Mouse (Mus musculus) gastrocnemius, postnatal 4 days (tissue): ENCODE data around the gene 4933427D14Rik. TPM values are rescaled to one million over a fixed set of nuclear protein-coding genes. Genes with fewer than 3 reads are reported as not detected.

ENCODE experiments used
- DNase-seq, 2 experiments: peaks; one replicate each; pipeline ENCODE4 v3.0.0; 2021 to 2022; ENCODE audit warnings: low spot score in 2 of 2, mixed read lengths in 2 of 2
- long read RNA-seq, 2 experiments: library from polyadenylated mRNA; stranded (forward); transcript quantifications; one replicate each; pipeline ENCODE4 v2.0.0; 2021
- total RNA-seq, 2 experiments: library from RNA; stranded (reverse); gene quantifications; 2 replicates each; pipeline ENCODE4 v1.2.3; 2021

The 4933427D14Rik gene
- 1 to 10 TPM; 4.7 to 5.9 TPM for total RNA-seq
- long read RNA-seq, experiment 1, partial matches to known transcripts = 0 of 2 reads
- long read RNA-seq, experiment 1, other reads (novel, unspliced or antisense) = 2 of 2 reads
- long read RNA-seq, experiment 2, partial matches to known transcripts = 1 of 2 reads
- long read RNA-seq, experiment 2, other reads (novel, unspliced or antisense) = 1 of 2 reads

- peak; percentile 76 to 87 for DNase-seq
Measured at GRCm38 (mm10) chr11:72207204-72207833, at the start of gene 4933427D14Rik, which contains the start of gene Txndc17. TSS of gene 4933427D14Rik (minus strand) at chr11:72207459. TSS of gene Txndc17 (plus strand) at chr11:72207547.

DNA sequence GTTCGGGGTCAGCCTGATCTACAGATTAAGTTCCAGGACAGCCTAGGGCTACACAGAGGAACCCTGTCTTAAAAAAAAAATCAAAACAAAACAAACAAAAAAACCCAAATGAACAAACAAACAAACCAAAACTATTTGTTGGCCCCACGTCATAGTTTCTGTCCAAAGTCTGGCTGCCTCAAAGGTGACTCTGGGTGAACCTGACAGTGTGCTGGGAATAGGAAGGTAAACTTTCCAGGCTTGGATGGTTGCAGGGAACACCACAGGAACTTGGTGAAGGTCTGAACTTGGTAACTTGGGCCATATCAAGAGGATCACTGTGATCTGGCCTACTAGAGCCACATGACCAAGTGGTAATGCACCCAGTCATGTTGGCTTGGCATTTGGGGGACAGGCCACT, 49.2 kb upstream of the 4933427D14Rik start:
- no peak for DNase-seq

DNA sequence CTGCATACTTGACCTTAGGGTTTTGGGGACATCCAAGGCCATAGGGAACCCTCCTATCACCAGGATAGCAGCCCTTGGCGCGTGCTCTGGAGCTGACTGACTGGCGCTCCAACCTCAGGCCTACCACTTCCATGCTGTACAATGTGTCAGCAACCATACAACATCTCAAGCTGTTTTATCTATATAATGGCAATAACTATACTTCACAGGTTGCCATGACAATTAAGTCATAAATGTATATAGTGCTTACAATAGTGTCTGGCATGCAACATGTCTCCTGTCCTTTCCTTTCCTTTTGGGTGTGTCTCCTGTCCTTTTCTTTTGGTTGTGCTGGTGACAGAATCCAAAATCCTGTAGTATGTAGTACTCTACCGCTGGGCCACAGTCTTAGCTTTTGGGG, 48.4 kb upstream of the 4933427D14Rik start:
- no peak for DNase-seq

GRCm38 (mm10) chr11:72245196-72245753, 38.0 kb upstream of the 4933427D14Rik start:
- no peak for DNase-seq

- DNase-seq = no peak
Measured at GRCm38 (mm10) chr11:72240062-72240860, 33.0 kb upstream of the 4933427D14Rik start.

GRCm38 (mm10) chr11:72234013-72234412, 26.8 kb upstream of the 4933427D14Rik start:
- peak; percentile 29 to 64 for DNase-seq

GRCm38 (mm10) chr11:72232991-72233390, 25.7 kb upstream of the 4933427D14Rik start:
- no peak for DNase-seq

DNA sequence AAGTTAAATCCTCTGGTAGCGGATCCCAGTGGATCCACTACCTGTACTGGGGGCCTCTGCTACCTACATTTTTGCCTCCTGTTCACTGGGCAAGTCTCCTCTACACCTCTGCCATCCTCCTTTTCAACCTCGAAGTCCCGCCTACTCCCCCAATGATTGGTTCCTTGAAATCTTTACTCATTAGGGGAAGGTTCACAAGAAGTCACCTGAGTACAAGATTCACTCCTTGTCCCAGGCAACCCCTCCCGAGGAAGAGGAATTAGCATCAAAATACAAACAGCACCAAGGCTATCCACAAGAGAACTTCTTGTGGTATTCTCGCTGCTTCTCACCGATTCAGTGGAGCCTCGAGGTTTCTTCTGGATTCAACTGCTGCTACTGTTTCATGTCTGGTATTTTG, 24.8 kb upstream of the 4933427D14Rik start:
- DNase-seq = no peak

GRCm38 (mm10) chr11:72228513-72228912, 21.3 kb upstream of the 4933427D14Rik start:
- DNase-seq = no peak

- DNase-seq = no peak
Measured at GRCm38 (mm10) chr11:72226901-72227300, 19.6 kb upstream of the 4933427D14Rik start.

DNA sequence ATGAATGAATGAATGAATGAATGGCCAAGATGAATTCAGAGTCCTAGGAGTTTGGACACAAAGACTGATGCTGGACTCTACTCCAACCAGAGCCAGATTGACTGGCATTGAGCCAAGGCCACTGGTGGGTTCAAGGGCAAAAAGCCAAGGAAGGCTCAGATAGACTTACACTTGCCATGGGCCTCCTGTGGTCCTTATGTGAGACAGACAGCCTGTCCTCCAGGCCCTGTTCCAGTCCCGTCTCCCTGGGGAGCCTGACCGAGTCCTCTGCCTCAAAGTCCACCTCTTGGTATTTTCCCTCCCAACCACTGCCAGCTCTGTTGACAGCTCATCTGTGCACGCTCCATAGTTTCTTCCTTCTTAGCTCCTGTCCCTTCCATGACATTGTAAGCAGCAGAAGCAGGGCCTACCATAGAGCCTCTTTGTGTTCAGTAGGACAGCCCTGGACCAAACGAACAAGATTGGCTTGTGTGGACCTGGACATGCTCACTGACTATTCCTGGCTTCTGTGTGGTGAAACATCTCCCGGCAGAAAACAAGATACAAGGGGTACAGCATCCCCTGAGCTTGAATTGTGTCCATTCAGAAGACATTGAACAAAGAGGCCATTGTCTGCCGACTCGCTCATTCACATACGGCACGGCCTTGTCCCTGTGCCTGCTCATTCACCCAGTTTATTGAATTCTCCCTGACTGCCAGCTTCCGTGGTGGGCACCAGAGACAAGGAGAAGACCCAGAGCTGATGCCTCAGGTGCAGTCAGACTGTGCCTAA, 18.9 kb upstream of the 4933427D14Rik start:
- DNase-seq = no peak

DNA sequence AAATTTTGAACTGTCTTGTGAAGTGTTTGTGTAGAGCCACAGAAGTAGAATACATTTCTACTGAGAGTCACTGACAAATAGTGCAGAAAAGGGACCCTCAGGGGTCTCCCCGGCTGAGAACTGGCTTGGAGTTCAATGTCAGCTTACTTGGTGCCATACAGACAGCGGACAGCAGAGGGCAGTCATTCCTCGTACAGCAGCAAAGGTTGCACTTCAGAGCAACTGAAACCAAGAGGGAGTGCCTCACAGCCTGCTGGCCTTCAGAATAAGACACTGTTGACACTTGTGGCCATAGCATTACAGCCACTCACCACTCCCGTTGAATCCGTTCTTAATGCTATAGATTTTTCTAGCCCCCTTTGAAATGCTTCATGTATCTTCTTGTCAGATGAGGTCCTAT, 17.6 kb upstream of the 4933427D14Rik start:
- peak; percentile 60 to 72 for DNase-seq

- DNase-seq = no peak
Measured at GRCm38 (mm10) chr11:72223414-72223813, 16.2 kb upstream of the 4933427D14Rik start.

DNA sequence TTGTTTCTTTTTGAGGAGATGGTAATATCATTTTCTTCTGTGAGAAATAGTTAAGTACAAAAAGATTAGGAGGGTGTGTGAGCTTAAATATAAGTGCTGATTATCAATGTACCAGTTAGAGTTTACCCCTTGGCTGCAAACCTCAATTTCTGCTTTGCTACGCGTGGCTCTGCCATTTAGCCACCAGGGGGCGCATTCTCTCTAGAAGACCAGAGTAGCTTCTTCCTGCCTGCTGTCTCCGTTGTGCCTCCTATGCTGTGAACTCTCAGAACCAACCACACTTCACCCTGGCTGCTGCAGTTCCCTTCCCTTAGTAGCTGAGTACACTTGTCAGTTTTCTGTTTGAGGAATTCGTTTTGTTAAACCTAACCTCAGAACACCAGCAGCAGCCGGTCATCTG, 14.0 kb upstream of the 4933427D14Rik start:
- DNase-seq = peak; percentile 41 to 73

DNA sequence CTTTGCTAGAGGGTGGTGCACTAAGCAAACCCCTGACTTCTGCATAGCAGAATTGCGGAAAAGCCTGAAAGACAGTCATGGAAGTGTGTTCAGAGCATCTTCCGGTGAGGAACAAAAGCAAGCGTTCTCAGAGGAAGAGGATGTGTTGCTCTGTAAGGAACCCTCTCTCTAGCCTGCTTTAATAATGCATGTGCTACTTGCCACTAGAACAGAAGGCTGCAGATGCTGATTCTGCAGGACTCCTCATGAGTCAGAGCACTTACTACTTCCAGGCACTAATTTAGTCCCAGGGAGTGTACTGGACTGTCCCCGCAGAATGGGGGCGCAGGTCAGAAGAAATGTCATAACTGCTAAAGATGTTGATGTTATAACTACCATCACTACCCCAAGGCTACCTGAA, 9.9 kb upstream of the 4933427D14Rik start:
- no peak for DNase-seq

DNA sequence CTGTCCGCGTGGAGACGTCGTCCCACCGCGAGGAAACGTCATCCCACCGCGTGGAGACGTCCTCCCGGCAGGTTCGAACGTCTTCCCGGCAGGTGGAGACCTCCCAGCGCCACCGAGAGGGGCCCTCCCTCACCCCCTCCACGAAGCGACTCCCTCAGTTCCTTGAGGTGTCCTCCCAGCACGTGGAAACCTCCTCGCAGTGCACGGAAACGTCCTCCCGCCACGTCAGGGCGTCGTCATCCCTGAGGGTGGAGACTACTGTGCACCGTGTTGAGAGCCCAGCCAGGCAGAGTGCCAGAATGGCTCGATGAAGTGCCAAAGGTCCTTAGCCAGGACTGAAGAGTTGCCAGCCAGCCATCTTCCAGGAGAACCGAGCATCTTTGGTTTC, 8.1 kb upstream of the 4933427D14Rik start, which contains the start of gene Med31:
Gene Med31, minus strand, starts transcription at position 183 of the 388 bp plus-strand sequence.
- peak in 1 of 2 experiments; percentile 70 for DNase-seq

DNA sequence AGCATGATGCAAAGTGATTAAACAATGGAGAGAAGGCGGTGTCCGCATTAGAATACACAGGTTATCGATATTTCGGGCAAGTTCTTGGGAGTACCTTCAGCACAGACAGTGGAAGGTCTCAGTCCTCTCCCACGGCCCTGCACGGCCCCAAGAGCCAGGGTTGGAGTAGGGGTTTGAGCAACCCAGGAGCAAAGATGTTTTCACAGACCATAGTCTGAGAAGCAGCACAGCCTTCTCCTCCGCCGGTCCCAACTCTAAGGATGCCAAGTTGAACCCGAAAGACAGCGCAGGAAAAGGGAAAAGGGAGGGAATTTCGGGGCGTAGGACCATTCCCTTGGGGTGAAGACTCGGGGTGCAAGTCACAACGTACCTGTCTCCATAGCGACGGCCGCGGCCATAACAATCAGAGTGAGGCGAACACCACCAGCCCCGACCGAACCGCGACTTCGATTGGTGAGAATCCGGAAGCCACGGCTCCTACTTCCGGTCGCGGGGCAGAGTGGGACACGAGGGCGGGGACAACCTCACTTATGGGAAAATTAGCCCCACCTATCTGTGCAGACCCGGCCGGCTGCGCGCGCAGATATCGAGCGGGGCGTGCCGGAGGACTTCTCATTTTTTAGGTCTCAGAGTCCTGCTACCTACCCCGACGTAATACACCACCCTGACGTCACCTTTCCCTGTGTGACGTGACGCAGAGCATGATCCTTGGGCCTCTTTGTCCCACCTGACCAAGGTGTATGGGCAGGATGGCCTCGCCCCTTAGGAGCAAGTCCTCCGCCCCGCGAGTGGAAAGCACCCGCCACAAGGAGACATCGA, 7.5 kb upstream of the 4933427D14Rik start:
- peak; percentile 85 to 94 for DNase-seq

- no peak for DNase-seq
Measured at GRCm38 (mm10) chr11:72207834-72208377, 647 bp upstream of the 4933427D14Rik start.

DNA sequence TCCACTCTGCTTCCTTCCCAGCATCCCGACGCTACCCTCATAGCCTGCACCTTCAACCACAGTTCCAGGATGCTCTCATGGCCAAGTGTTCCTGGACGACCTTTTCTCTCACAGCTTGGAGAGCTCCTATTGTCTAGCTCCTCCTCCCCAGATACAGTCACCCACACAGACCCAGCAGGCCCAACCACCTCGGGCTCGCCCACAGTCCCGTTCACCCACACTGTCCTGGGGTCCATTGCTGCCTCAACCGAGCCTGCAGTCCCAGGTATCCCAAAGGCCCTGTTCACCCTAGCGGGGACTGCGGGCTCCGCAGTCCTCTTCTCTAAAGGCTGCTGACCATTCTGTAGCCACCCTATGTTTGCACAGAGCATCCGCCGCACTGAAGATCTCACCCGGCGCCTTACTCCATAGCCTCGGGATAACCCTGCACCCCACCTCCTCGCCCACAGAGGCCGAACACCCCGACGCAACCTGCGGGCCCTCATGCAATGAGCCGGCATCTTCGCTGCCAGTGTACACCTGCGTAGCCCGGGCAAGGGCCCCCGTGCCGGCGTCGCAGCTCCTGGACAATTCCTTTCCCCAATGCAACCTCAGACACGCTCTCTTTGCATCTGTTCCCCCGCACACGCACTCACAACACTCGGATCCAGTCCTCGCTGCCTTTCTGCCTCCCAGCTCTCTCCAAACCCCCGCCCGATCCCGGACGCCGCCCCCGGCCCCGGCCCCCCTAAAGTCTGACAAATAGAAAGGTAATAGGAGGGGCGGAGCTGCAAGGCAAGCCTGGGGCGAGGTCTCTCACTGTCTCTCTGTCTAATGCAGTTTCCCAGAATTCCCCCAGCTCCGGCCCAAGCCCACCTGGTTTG, 687 bp downstream of the 4933427D14Rik start, which contains the start of gene Gm43951:
Gene Gm43951, minus strand, starts transcription at position 500 of the 863 bp plus-strand sequence.
- no peak for DNase-seq
